Mouse (Mus musculus) T-helper 1 cell (primary cell): ENCODE data around the gene Olfr1441.

ENCODE experiments used
- in situ Hi-C: fragments of 300-600 bp; cut with MboI, MseI; formaldehyde crosslinking; loops from one replicate; pipeline ENCODE4 v1.15.1; 2025; ENCODE audit warnings: high pct_unique_total_duplicates

Olfr1441 gene

DNA sequence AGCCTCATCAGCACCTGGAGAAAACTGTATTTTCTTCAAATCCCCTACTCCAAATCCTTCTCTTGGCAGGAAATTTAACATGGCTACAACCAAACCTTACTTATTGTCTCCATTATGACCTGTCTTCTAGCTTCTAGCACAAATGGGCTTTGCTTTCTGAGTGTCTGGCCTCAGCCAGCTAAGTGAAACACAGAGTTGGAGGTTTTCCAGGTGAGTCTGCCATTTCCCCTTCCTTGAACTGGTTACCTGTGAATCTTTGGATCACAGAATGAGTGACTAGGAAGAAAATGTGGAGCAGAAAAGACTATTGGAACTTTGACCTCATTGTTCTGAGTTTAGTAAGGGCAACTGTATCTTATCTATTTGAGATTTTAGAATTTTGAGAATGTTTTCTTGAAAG is at the start of gene Olfr1441:
Olfr1441 (plus strand) TSS at position 73 of the 400 bp plus-strand sequence.
- in situ Hi-C loops: loop anchor here (10.0 to 25.0 kb wide), 2 partner anchors 283 to 580 kb away; partner anchors contain the start of gene Olfr1417

DNA sequence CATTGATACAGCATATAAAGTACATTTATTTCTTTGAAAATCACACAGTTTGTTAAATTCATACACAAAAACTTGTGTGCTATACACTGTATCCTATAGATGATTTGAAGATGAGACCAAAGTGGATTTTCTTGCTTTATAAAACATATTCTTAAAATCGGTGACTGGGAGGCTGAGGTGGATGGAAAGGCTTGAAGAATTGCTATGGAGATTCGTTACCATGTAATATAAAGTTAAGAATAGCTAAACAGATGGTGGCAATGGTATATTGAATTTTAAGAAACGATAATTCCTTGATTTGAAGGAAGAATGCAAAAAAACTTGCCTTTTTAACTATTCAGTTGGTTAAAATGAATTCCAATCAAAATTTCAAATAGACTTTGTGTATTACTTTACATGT is 44.2 kb upstream of the Olfr1441 start:
- in situ Hi-C loops: no loop called here

DNA sequence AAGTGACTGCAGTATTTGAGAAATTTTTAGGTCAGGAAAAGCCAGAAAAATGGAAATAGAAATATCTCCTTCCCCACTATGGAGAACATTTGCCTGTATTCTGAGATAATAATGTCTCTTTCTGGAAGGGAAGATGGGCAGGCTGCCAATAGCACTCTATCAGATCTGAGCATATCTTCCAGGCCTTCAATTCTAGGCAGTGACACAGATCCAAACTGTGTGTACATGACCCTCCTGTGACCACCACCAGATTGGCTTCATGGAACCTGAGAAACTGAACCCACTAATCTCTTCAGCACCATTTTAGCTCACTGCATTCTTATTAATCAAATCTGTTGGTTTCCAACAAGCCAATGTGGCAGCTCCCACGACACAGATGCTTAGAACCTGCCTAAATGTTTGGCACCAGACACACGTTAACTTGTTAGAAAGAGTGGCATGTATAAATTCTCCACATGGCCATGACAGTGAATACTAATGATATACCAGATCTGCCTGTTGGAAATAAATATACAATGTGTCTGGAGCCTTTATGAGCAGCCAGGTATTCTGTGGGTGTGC is 42.7 kb upstream of the Olfr1441 start:
- in situ Hi-C loops: no loop called here

DNA sequence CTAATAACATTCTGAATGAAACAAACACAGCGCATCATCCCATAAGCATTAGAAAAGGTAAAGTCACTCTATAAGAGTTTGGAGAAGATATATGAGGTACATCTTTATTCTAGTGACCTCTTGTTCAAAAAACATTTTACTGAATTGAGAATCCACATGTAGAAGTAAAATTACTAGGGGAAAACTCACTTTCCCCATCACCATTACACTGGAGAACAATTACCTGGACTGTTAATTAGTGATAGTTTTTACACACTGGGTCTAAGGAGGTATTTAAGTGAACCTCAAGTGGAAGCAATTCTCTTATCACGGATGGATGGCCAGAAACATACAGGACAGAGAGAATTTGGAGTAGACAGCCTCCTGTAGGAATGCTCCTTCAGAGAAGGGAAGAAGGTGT is 30.3 kb upstream of the Olfr1441 start, which contains the start of gene Olfr1440:
Olfr1440 (plus strand) TSS at position 301 of the 400 bp plus-strand sequence.
- in situ Hi-C loops: no loop called here

DNA sequence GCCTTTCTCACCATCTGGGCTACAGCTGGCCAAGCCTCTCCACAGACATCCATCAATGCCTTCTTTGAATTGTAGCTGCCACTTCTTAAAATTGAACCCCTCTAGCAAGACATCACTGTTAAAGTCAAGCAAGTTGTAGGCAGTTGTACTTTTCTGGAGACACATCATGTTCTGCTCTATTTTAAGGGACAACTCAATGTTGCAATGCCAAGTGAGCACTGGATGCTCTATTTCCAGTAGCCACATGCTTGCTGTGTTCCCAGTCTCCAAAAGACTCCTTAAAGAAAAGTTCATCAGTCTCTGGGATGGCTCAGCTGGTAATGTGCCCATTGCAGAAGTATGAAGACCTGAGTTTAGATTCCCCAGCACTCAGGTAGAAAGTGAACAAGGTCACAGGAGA is 3.5 kb upstream of the Olfr1441 start:
- in situ Hi-C loops: loop anchor here (10.0 to 25.0 kb wide), 2 partner anchors 279 to 576 kb away; partner anchors contain the start of gene Olfr1417

DNA sequence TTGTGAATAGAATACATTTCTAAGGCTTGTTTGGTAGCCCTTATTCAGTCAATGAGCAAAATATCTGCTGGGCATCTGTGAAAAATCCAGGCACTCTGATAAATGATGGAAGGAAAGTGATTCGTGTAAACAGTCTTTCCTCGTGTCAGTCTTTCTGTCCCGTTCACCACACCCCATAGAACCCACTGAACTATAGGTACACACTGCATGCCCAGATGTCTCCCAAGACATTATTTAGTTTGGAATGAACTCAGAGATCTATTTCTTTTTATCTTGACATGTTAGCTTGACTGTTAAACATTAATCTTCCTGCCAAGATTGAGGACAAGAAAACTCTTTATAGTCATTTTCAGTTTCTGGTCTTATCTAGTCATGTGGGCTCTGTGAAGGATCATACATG is 1.1 kb downstream of the Olfr1441 start:
- in situ Hi-C loops: loop anchor here (10.0 to 25.0 kb wide), 2 partner anchors 284 to 581 kb away; partner anchors contain the start of gene Olfr1417

DNA sequence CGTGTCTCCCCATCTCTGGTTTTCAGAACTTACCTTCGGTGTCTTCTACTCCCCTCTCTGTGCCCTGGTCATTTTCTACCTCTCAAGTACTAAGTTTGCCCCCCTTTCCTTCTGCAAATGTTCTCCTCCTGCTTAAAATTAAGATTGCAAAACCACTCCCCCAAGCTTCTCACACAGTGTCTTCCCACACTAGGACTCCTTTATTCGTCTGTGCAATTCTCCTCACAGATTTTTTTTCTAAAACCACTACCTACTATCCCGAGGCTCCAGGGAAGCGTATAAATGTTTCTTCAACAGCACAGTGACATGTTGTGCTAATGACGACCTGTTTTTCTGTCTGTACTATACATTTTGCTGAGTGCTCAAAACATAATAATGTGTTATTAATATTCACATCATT is 3.3 kb downstream of the Olfr1441 start:
- in situ Hi-C loops: loop anchor here (25.0 kb wide), 1 partner anchor 583 kb away; the partner anchor contains the start of gene Olfr1417

DNA sequence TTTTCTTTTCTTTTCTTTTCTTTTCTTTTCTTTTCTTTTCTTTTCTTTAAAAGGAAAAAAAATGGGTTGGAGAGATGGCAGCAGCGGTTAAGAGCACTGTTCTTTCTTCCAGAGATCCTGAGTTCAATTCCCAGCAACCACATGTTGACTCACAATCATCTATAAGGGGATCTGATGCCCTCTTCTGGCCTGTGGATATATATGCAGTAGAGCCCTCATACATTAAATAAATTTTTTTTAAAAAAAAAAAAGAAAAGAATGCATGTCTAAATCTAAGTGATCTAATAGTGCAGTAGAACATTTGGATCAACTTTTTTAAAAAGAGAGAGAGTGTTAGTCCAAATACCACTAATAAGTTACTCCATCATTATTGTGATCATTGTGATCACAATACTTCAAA is 4.4 kb downstream of the Olfr1441 start:
- in situ Hi-C loops: loop anchor here (25.0 kb wide), 1 partner anchor 584 kb away; the partner anchor contains the start of gene Olfr1417

DNA sequence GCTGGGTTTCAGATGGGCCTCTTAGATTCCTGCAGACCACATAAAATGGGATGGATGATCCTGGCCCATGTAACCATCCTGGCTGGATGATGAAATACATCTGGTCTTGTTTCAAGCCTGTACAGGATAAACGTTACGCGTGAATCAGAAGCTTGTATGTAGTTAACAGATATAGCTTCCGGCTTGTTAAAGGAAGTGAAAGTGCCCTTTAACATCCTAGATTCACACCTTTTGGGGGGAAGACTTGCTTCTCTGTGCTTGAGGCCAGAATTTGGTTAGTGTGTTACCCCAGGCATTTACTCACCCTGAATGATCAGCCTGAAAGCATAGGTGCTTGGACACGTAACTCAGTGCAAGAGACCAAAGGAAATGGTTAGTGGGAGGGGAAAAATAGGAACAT is 9.9 kb downstream of the Olfr1441 start:
- in situ Hi-C loops: no loop called here

DNA sequence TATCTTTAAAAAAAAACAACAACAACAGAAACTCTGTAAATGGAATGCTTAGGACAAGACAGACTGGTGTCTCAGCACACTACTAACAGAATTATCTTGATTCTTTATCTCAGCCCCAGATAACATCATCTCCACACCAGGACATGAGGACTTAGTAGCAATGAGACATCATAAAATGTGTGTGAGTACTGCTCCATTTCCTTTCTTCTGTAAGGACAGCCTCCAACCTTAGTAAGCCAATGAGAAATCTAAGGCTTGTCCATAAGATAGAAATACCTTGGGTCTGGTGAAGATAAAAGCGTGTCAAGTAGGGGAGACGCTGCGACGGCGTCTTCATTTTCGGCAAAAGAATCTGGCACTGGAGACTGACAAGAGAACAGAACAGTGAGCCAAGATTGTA is 10.4 kb downstream of the Olfr1441 start, which contains the start of gene Pfpl:
Pfpl (plus strand) TSS at position 301 of the 400 bp plus-strand sequence.
- in situ Hi-C loops: no loop called here

DNA sequence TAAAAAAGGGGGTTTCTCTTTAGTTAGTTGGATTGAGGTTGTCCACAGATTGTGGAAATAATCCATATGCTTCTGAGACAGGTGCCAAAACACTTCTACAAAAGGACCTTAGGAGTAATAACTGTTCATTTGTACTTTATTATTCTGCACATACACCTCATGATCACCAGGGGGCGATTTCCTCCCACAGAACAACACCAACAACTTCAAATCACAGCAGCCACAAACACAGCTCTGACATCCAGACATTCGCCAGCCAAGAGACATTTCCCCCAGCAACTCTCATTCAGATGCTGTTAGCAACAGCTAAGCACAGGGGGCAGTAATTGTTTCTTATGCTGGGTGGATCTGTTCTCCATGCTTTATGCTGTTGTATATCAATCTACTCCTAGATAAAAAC is 15.8 kb downstream of the Olfr1441 start:
- in situ Hi-C loops: no loop called here

DNA sequence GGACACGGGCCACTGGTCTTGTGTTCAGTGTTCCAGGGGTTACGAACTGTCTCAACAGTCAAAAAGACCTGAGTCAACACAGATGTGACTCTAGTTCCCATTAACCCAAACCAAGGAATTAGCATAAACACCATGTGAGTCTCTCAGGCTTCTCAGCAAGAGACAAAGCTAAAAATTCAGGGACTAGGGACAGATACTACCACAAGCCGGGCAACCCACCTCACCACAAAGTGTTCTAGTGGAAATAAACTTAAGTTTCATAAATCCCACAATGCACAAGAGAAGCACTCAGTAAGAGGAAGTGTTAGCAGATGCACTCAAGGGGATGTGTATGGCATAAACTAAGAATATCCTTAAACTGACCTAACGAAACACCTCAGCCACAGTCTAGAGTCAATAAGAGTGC is 17.8 kb downstream of the Olfr1441 start:
- in situ Hi-C loops: no loop called here

DNA sequence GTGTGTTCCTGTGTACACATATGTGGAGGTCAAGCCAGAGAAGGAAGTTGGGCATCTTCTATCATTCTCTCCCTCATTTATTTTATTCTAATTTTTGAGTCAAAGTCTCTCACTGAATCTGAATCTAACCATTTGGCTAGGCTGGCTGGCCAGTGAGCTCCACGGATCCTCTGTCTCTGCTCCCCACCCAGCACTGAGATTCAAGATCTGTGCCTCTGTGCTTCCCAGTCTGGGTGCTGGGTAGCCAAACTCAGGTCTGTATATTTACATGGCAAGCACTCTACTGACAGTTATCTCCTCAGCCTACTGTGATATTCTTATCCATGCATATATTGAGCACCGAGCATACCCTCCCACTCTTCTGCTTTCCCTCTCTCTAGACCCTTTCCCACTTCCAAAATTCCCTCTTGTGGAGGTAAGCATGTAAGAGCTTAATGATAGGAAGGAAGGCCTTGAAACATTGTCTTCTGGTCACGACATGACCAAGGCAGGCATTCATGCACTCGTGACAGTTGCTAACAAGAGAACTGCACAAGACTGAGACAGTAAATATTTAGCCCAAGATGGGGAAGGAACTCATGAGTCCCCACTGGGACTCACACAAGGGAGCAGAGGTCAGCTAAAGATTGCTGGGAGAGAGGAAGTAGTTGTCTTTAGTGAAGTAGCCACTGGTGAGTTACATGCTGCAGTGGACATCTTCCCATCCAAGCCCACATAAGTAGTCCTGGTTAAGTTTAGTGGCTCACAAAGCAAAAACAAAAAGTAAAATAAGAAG is 18.7 kb downstream of the Olfr1441 start:
- in situ Hi-C loops: no loop called here

DNA sequence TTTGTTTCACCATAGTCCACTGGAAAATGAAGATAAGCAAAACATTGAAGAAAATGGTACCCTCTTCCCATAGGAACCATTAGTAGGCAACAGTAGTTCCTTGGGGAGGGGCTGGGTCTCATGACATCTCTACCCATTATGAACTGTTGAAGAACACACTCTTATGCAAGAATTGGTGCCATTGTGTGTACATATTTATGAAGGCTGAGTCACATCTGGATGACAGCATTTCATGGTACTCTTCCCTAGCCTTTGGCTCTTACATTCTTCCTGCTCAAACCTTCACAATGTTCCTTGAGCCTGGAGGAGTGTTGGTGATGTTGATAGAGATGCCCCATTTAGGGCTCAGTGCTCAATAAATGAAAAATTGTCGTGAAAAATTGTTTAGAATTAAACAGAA is 22.3 kb downstream of the Olfr1441 start:
- in situ Hi-C loops: no loop called here

DNA sequence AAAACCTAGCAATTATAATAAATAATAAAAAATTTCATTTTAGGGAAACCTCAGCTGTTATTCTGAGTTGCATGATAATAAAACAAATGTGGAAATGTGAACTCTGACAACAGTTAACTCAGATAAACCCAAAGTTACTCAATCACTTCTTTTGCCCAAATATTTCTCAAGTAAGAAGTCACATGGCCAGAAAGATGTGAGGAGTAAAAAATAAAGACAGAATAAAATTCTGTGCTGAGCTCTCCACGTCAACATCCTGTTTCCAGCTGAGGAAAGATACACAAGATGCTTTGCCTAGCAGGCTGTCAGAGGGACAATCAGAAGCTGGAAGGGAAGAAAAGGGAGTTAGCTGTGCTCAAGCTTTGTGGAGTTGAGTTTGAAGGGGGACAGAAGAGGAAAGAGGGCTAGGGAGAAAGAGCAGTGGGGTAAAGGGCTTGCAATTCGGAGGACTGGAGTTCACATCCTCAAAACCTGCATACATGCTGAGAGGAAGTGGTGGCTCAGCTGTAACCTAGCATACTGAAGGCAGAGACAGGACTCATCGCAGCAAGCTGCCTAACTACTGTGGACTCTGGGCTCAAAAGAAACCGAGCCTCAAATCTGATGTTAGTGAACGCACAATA is 23.0 kb downstream of the Olfr1441 start:
- in situ Hi-C loops: no loop called here

DNA sequence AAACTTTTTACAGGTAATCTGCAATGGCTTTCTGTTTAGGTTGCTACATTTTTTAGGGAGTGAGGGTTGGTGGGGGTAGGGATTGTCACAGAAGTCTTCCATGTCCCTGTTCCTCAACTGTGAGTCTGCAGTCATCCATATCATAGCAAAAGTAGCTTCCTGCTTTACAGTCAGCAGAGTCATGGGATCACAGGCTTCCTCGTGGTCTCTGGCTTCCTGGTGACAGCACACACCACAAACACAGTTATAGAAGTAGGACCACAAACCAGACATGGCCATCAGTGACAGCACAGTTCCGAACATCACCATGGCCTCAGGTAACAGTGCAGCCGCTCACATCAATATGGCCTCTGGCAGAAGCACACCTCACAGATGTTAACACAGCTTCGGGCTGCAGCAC is 25.3 kb downstream of the Olfr1441 start:
- in situ Hi-C loops: no loop called here

DNA sequence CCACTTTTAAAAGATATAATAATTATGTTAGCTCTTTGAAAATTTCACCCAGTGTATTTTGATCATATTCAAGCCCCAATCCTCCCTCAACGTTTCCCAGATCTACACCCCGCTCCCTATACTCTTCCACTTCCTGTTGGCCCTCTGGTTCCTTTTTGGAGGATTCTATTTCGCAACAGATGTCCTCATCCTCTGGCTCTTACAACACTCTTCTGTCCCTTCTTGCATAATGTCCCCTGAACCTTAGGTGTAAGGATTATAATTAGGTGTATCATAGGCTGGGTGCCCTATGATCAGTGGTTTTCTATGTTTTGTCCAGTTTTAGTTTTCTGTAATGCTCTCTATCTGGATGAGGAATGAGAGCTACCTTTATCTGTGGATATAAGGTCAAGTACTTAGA is 27.8 kb downstream of the Olfr1441 start:
- in situ Hi-C loops: no loop called here

DNA sequence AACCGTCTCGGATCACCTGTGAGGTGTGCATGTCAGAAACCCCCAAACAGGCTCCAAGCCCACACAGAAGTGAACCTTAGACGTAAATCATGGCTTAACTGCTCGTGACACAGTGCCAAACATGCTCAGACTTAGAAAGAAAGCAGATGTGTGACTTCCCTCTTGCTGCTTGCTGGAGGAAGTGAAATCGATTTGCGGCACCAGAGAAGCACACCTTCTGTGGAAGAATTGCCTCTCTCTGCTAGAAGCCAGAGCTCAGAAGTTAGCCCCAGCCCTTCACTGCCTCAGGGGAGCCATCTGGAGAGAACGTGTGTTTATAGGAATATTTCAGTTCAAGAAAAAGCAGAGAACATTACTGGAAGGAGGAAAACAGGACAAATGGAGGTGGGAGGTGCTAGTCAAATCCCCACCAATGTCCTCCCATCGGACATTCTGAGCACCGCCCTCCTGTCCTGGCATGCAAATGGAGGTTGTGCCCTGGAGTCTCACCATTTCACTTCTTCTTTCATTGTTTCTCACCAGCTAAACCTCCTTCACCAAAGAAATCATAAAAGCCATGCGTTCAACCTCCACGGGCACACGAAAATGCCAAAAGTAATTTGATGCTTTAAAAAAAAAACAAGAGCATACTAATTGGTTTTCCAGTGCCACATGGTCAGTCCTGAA is 40.3 kb downstream of the Olfr1441 start:
- in situ Hi-C loops: no loop called here

DNA sequence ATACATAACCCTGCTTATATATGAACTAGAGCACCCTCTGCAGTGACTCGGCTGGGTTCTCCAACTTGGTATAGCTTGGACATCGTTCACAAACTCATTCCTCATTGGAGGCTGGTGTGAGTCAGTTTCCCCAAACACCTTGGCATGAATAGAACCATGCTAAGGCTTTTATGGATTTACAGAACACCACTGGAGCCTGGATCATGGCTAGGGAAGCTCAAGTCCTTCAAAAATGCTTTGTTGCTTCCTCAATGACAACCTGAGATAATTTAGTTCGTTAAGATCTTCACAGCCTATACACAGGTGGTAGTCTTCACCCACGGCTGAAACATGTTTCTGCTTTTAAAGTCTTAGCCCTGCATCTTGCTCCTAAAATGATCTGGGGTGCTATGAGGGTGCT is 42.3 kb downstream of the Olfr1441 start:
- in situ Hi-C loops: no loop called here

DNA sequence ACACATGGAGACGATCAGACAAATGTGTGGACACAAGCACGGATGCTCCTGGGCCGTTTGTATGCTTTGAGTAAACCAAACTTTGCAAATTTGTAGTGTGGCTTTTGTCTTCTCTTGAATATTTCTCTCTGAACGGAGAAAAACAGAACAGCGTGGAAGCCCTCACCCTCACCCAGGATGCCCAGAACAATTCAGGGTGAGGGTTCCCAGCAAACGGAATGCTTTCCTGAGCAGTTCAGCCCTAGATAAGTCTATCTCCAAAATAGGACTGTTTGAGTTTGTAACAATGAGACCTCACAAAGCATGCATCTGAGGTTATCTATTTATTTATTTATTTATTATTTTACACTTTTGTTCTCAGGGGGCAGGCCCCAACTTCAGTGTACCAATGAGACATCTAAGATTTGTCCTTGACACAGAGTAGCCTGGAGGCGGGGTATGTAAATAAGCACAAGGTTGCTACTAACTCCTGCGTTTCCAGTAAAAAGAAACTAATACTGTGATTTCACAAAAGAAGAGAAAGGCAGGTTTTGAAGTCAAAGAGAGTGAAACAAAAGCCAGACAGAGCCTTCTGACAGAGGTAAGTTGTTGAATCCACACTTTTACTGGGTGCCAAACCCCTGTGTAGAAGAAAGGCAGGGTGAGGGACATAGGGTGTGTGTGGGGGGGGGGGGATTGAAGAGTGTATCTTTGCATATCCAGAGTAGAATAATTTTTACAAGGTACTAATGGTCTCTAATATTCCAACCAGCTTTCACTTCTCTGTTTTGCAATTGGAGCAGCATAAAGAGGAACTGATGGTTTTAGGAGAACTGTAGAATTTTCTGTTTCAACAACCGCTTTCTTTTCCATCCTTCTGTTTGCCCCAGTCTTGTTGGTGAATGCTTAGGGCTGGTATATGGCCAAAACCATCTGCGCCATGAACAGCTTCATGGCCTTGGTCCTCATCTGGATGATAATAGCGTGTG is 43.3 kb downstream of the Olfr1441 start, which contains the start of gene Mpeg1:
Mpeg1 (plus strand) TSS at position 498 of the 968 bp plus-strand sequence.
- in situ Hi-C loops: no loop called here
